Mouse (Mus musculus) lung, embryonic 14.5 days (tissue): ENCODE results near the gene Slc34a3. TPM values are rescaled to one million over a fixed set of nuclear protein-coding genes. Genes with fewer than 3 reads are reported as not detected.
A peak's percentile ranks its signal among the peaks of the same experiment; 100 is the strongest.

Experiments
- ATAC-seq: fragments of 200-750 bp; cut with Nextera tagmentation; 2 replicates; pipeline ENCODE4 v1.8.0; 2017; ENCODE audit warnings: mild to moderate bottlenecking, moderate TSS enrichment, moderate library complexity; ENCODE audit not compliant: insufficient read depth
- DNase-seq: peaks from one replicate; pipeline ENCODE4 v3.0.0-alpha.2; 2015
- H3K27ac ChIP-seq: fragments of 300-500 bp; sonication (generic); 2 replicates; pipeline ENCODE4 v1.5.1; 2014; ENCODE audit warnings: low read depth, mild to moderate bottlenecking, moderate library complexity
- H3K27me3 ChIP-seq: fragments of 300-500 bp; sonication (generic); 2 replicates; pipeline ENCODE4 v1.6.1; 2014; ENCODE audit warnings: low read length, control low read depth; ENCODE audit not compliant: insufficient read depth
- H3K36me3 ChIP-seq: fragments of 300-500 bp; sonication (generic); 2 replicates; pipeline ENCODE4 v1.6.1; 2014; ENCODE audit warnings: control low read depth; ENCODE audit not compliant: insufficient read depth
- H3K4me1 ChIP-seq: fragments of 300-500 bp; sonication (generic); 2 replicates; pipeline ENCODE4 v1.6.1; 2014; ENCODE audit warnings: antibody characterized with exemption, control low read depth; ENCODE audit not compliant: insufficient read depth
- H3K4me2 ChIP-seq: fragments of 300-500 bp; sonication (generic); 2 replicates; pipeline ENCODE4 v1.6.1; 2014; ENCODE audit warnings: mild to moderate bottlenecking
- H3K4me3 ChIP-seq: fragments of 300-500 bp; sonication (generic); 2 replicates; pipeline ENCODE4 v1.5.1; 2014; ENCODE audit warnings: low read depth, low read length
- H3K9ac ChIP-seq: fragments of 300-500 bp; sonication (generic); 2 replicates; pipeline ENCODE4 v1.6.1; 2014
- H3K9me3 ChIP-seq: fragments of 300-500 bp; sonication (generic); 2 replicates; pipeline ENCODE4 v1.6.1; 2016; ENCODE audit warnings: low read depth, low read length, control low read depth
- CTCF ChIP-seq: IDR thresholded peaks from 2 replicates; pipeline ENCODE4 v1.5.1; 2016; ENCODE audit warnings: antibody characterized with exemption, low read depth
- WGBS: fragments of 180-500 bp; shearing (Covaris S2); extraction: QIAGEN DNeasy Blood & Tissue Kit; methylation state at CpG from one replicate; pipeline ENCODE4 v1.1.7; 2014; 5-methylcytosine and 5-hydroxymethylcytosine counted together
- polyA plus RNA-seq: library from polyadenylated mRNA; unstranded; fragments of >200 nt; fragmentation: Nextera tagmentation; extraction: Ambion mirVana; gene quantifications from 2 replicates; pipeline ENCODE4 v1.2.1, GENCODE M21; 2014

Gene Slc34a3
- polyA plus RNA-seq, 1 experiment from 2014 or later, result not detected

- no peak overlapping the region for H3K27ac ChIP-seq
- no peaks in the 10 kb centered on the region for H3K36me3 ChIP-seq
- no peak overlapping the region for H3K4me2 ChIP-seq
- peaks cover 52% of the 10 kb centered on the region for H3K27me3 ChIP-seq
- no peaks in the 10 kb centered on the region for H3K9me3 ChIP-seq
- no peak overlapping the region for H3K9ac ChIP-seq
- no peaks in the 10 kb centered on the region; the same call in 1 of the 2 replicates for H3K4me1 ChIP-seq
- DNase-seq, result no peak
- no peak for TF ChIP-seq CTCF
- WGBS, result 92% methylated on average over 7 of the region's 7 CpGs
- ATAC-seq, result no peak
- no peak overlapping the region for H3K4me3 ChIP-seq
These were observed 49.7 kb downstream of the Slc34a3 start for GRCm38 (mm10) chr2:25184496-25184895.

GRCm38 (mm10) chr2:25183336-25183735 lies 50.8 kb downstream of the Slc34a3 start:
- WGBS, result 56% methylated on average over 2 of the region's 2 CpGs
- DNase-seq (no peak), ATAC-seq (no peak)
- TF ChIP-seq CTCF, result no peak
- peak overlapping the region; percentile 91; the same call in 1 of the 2 replicates for H3K4me2 ChIP-seq
- H3K4me3 ChIP-seq, result no peak overlapping the region
- no peak overlapping the region for H3K27ac ChIP-seq
- H3K9me3 ChIP-seq, result no peaks in the 10 kb centered on the region
- H3K36me3 ChIP-seq, result no peaks in the 10 kb centered on the region
- peaks cover 60% of the 10 kb centered on the region for H3K27me3 ChIP-seq
- peaks cover under 1% of the 10 kb centered on the region for H3K4me1 ChIP-seq
- H3K9ac ChIP-seq, result no peak overlapping the region

DNA sequence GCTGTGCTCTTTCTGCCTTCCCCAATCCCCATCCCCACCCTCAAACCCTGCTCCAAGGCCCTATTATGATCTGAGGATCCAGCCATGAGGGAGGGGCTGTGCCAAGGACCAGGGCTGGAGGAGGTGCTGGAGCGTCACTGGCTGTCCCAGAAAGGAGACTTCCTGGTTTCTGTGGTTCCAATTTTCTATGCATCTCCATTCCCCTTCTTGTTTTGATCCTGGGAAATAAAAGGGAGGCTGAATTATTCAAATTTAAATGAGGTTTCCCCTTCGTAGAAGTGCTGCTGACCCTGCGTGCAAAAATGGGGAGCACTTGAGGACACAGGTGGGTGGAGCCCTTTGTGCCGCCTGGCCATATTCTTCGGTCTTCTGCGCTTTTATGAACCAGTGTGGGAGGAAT lies 51.5 kb downstream of the Slc34a3 start:
- peak overlapping the region; percentile 62 for H3K4me3 ChIP-seq
- H3K36me3 ChIP-seq, result no peaks in the 10 kb centered on the region
- DNase-seq (no peak), ATAC-seq (no peak)
- no peak for TF ChIP-seq CTCF
- peak overlapping the region; percentile 91 for H3K4me2 ChIP-seq
- H3K9me3 ChIP-seq, result no peaks in the 10 kb centered on the region
- no peak overlapping the region for H3K27ac ChIP-seq
- peaks cover 64% of the 10 kb centered on the region for H3K27me3 ChIP-seq
- H3K4me1 ChIP-seq, result peaks cover 7% of the 10 kb centered on the region
- WGBS, result 25% methylated on average over 6 of the region's 6 CpGs
- H3K9ac ChIP-seq, result no peak overlapping the region

- H3K36me3 ChIP-seq, result no peaks in the 10 kb centered on the region
- peaks cover 11% of the 10 kb centered on the region for H3K4me1 ChIP-seq
- H3K9ac ChIP-seq, result peak overlapping the region; percentile 60
- no peak for ATAC-seq
- peak overlapping the region; percentile 86; the same call in 1 of the 2 replicates for H3K27ac ChIP-seq
- H3K27me3 ChIP-seq, result peaks cover 68% of the 10 kb centered on the region
- no peak for DNase-seq
- no peak for TF ChIP-seq CTCF
- peak overlapping the region; percentile 91 for H3K4me2 ChIP-seq
- 1% methylated on average over 17 of the region's 17 CpGs for WGBS
- H3K4me3 ChIP-seq, result peak overlapping the region; percentile 62
- no peaks in the 10 kb centered on the region for H3K9me3 ChIP-seq
These were observed 52.2 kb downstream of the Slc34a3 start for GRCm38 (mm10) chr2:25181891-25182397.

- peak; percentile 64 for DNase-seq
- H3K4me2 ChIP-seq, result peak overlapping the region; percentile 91
- peaks cover 66% of the 10 kb centered on the region for H3K27me3 ChIP-seq
- peak; percentile 37 for ATAC-seq
- peak overlapping the region; percentile 86 for H3K27ac ChIP-seq
- WGBS, result under 1% methylated on average over 100 of the region's 100 CpGs
- peak; percentile 6; the same call in 1 of the 2 replicates for TF ChIP-seq CTCF
- peak overlapping the region; percentile 62 for H3K4me3 ChIP-seq
- H3K9me3 ChIP-seq, result no peaks in the 10 kb centered on the region
- no peaks in the 10 kb centered on the region for H3K36me3 ChIP-seq
- peaks cover 15% of the 10 kb centered on the region for H3K4me1 ChIP-seq
- H3K9ac ChIP-seq, result peak overlapping the region; percentile 60
These were observed 52.9 kb downstream of the Slc34a3 start for GRCm38 (mm10) chr2:25180973-25181890.

DNA sequence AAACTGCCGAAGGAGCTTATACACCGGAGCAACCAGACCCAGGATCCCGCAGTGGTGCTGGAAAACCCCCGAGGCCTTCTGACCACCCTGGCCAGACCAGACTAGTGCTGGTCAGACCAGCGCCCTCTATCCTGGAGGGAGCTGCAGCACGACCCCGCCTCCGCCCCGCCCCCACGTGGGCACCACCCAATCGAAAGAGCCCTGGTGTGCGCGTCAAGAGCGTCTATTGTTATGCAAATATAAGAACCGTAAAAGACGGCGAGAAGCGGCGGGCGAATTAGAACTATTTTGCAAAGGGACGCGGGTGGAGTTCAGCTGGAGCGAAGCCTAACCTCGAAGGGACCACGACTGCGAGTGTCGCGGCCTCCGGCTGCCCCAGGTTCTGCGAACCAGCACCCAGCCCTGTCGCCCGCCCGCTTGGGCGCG lies 53.7 kb downstream of the Slc34a3 start, which contains the start of gene Nrarp:
TSS of gene Nrarp (plus strand) at position 281 of the 426 bp plus-strand sequence.
- H3K27ac ChIP-seq, result peak within 1 kb of the TSS; percentile 86
- H3K36me3 ChIP-seq, result no peaks in the 10 kb centered on the region
- peak; percentile 60 for TF ChIP-seq CTCF
- peaks cover 65% of the 10 kb centered on the region for H3K27me3 ChIP-seq
- peaks cover 15% of the 10 kb centered on the region for H3K4me1 ChIP-seq
- H3K9me3 ChIP-seq, result no peaks in the 10 kb centered on the region
- DNase-seq (peak; percentile 91), ATAC-seq (peak; percentile 83)
- under 1% methylated on average over 35 of the region's 35 CpGs for WGBS
- peak within 1 kb of the TSS; percentile 60 for H3K9ac ChIP-seq
- H3K4me2 ChIP-seq, result peak within 1 kb of the TSS; percentile 91
- peak within 1 kb of the TSS; percentile 62 for H3K4me3 ChIP-seq
